Mouse (Mus musculus): ENCODE results near the gene 4930467E23Rik.
"Not testable (repeated sequence)": the region's sequence is repeated elsewhere in the genome, so short reads cannot be mapped to it uniquely, and the experiment has no call there.

DNA sequence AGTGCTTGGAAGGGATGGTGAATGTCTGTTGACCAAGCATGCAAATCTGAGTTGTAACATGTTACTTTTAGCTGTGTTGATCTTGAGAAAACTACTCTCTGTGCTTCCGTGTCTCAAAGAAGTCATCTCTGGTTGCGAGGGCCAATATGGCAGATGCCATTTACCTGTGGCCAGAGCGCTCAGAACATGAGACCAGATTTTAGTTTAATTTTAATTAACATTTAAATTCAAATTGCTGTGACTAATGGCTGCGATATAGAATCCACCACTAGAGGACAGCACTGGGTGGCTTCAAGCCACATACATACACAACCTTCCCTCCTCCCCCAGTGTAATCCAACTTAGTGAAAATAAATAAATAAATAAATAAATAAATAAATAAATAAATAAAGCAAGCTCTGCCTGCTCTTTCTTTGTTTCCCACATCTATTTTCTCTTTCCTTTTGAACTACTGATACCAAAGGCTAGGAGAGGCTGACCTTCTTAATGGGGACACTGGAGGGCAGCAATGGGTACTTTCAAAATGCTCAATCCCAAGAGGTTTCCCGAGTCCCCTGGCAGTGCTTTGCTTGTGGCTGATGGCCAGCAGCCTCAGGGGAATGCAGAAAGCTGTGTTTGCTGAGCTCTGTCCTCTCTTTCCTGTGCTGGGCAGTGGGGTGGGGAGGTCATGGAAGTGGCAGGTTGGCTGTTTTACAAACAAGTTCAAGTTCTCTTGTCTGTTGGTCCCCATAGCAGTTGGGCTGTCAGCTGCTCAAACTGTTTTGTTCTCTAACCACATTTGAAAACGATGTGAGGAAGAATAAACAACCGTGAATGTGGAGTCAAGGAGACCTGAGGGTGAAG, 22.2 kb upstream of the 4930467E23Rik start:
- TF ChIP-seq POLR2A, CTCF (IDR thresholded peaks at IDR 0.05; ENCODE audit: extremely low read depth, insufficient read depth, low read length): not testable (repeated sequence)
